Mouse (Mus musculus): Measurements from ENCODE around the gene Dgat2.

Dgat2 gene

GRCm38 (mm10) chr7:99161529-99161928 is 21.0 kb downstream of the Dgat2 start:
- DNase-seq = no peak

- no peak for DNase-seq
These were observed 21.5 kb downstream of the Dgat2 start for GRCm38 (mm10) chr7:99160995-99161394.

- DNase-seq = no peak
These were observed 23.1 kb downstream of the Dgat2 start for GRCm38 (mm10) chr7:99159446-99159845.

GRCm38 (mm10) chr7:99158904-99159303 is 23.6 kb downstream of the Dgat2 start:
- no peak for DNase-seq

- no peak for DNase-seq
These were observed 24.5 kb downstream of the Dgat2 start for GRCm38 (mm10) chr7:99158011-99158410.

- DNase-seq = no peak
These were observed 25.8 kb downstream of the Dgat2 start for GRCm38 (mm10) chr7:99156737-99157136.

GRCm38 (mm10) chr7:99155311-99156289 is 26.9 kb downstream of the Dgat2 start:
- no peak for DNase-seq

- no peak for DNase-seq
These were observed 27.8 kb downstream of the Dgat2 start for GRCm38 (mm10) chr7:99154648-99155151.

GRCm38 (mm10) chr7:99153686-99154202 is 28.8 kb downstream of the Dgat2 start:
- DNase-seq = no peak

GRCm38 (mm10) chr7:99152756-99153155 is 29.8 kb downstream of the Dgat2 start:
- DNase-seq = no peak

GRCm38 (mm10) chr7:99151342-99151741 is 31.2 kb downstream of the Dgat2 start:
- DNase-seq = peak; percentile 96 to 98

GRCm38 (mm10) chr7:99149017-99149416 is 33.5 kb downstream of the Dgat2 start:
- DNase-seq = no peak

- DNase-seq = no peak
These were observed 35.0 kb downstream of the Dgat2 start for GRCm38 (mm10) chr7:99147494-99147893.

GRCm38 (mm10) chr7:99146906-99147305 is 35.6 kb downstream of the Dgat2 start:
- no peak for DNase-seq

GRCm38 (mm10) chr7:99146011-99146410 is 36.5 kb downstream of the Dgat2 start:
- no peak for DNase-seq

- no peak for DNase-seq
These were observed 37.9 kb downstream of the Dgat2 start for GRCm38 (mm10) chr7:99144616-99145015.

GRCm38 (mm10) chr7:99143244-99143643 is 39.3 kb downstream of the Dgat2 start:
- no peak for DNase-seq

GRCm38 (mm10) chr7:99141919-99142606 is 40.5 kb downstream of the Dgat2 start:
- no peak for DNase-seq

- peak; percentile 99 for DNase-seq
These were observed 41.3 kb downstream of the Dgat2 start, which contains the start of gene Uvrag for GRCm38 (mm10) chr7:99140984-99141918. Gene Uvrag, minus strand, starts transcription at chr7:99141141.

GRCm38 (mm10) chr7:99140511-99140910 is 42.0 kb downstream of the Dgat2 start:
- no peak for DNase-seq

- DNase-seq = peak; percentile 18 to 30
These were observed 42.6 kb downstream of the Dgat2 start for GRCm38 (mm10) chr7:99139841-99140491.

- no peak for DNase-seq
These were observed 45.0 kb downstream of the Dgat2 start for GRCm38 (mm10) chr7:99137541-99137940.

All from cerebellum, postnatal 36 days (tissue).